Mouse (Mus musculus) heart, postnatal 0 days (tissue): ENCODE results near the gene Pamr1.

ENCODE experiments used
- CTCF ChIP-seq: IDR thresholded peaks from 2 replicates; pipeline ENCODE4 v1.5.1; 2016; ENCODE audit warnings: antibody characterized with exemption, control low read depth, low read depth
- EP300 ChIP-seq: IDR thresholded peaks from 2 replicates; pipeline ENCODE4 v1.6.1; 2016; ENCODE audit warnings: antibody characterized with exemption, low read depth

DNA sequence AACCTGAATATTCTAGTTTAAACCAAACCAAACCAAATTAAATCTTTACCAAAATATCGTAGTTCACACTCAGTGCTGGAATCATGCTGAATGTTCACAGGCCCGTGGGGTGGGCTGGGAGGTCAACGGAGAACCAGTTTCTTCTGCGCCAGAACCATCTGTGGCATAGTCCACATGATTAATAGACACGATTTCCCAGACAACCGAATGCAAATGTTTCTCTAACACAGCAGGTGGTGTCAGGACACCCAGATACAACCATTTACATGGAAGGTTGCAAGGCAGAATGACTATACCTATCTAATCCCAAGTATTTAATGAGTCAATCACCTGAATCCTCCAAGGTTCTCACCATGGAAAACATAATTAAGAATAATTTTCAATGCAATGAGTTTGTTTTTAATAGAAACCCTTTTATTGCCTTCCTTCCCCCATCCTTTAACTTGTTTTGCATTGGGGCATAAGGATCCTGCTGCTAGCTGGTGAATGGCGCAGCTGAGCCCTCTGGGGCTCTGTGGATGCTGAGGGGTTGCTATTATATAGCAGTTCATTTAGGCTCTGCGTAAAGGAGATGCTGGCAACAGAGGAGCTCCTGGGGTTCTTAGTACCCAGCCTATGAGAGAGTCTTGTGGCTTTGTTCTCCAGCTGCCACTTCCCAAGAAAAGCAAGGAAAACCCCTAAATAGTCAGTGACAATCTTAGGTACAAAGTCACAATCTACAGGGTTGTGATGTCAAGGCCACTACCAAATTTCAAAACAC is 106.3 kb downstream of the Pamr1 start:
- TF ChIP-seq CTCF: no peak
- TF ChIP-seq EP300: no peak
